8 mouse cellular contexts compared by ENCODE assay signal in the genomic region with DNA sequence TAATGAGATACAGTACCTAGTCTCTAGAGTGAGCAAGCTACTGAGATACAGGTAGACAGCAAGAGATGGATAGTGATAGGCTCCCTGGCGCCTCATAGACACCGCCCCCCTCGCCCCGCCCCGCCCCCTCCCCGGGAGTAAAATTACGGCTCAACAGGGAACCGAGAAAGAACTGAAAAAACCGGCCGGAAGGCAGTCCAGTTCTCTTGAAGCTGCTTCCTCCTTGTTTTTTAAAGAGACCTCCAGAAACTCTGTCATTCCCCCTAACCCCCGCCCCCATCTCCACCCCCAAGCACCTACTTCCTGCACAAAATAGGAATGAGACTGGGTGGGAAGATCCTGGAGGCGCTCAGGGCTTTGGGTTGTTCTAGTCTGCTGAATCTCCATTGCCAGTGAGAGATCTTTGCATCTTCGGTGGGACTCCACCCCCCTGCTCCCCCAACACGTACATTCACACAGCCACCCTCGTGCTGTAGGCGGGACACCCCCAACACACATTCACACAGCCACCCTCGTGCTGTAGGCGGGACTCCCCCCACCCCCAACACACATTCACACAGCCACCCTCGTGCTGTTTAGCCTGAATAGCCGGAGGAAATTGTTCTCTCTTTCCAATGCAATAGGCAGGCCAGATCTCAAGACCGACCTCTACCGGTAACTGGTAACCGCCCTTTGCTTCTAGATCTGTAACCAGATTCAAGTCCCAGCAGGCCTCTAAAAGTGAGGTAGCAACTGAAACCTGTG. TPM values are rescaled to one million over a fixed set of nuclear protein-coding genes. Genes with fewer than 3 reads are reported as not detected.
DNase-seq lines count a peak whose midpoint lies in the region; ATAC-seq lines count a peak whose summit lies in the region.

No protein-coding gene starts in this region.

- peaks cover 4% of the 10 kb centered on the region; the same call in 1 of the 2 replicates for H3K4me1 ChIP-seq in hindbrain, embryonic 13.5 days (replicated peaks)

- peak overlapping the region; percentile 72 for H3K27ac ChIP-seq in hindbrain, embryonic 13.5 days

- peak overlapping the region; percentile 62 for H3K4me2 ChIP-seq in hindbrain, embryonic 13.5 days

- H3K4me3 ChIP-seq in hindbrain, embryonic 13.5 days, result peak overlapping the region; percentile 37

- H3K9me3 ChIP-seq in hindbrain, embryonic 13.5 days, result no peaks in the 10 kb centered on the region

- peak; percentile 78 for DNase-seq in T-cell, adult 2 months (ENCODE audit: low spot score)
- peak; percentile 53 to 59 for DNase-seq in cerebellum, postnatal 14 days
- peak; percentile 21 to 43 for DNase-seq in frontal cortex, postnatal 14 days (ENCODE audit: low spot score in 2 of 2)
- peak; percentile 18 for DNase-seq in layer of hippocampus, postnatal 25 days (ENCODE audit: extremely low spot score in 1 of 2, low spot score in 1 of 2)
- DNase-seq in lung, postnatal 14 days, result peak; percentile 53
- peak; percentile 53 for DNase-seq in ovary, postnatal 36 days (ENCODE audit: low spot score)
- DNase-seq in thymus, postnatal 25 days, result peak; percentile 69

- peak overlapping the region; percentile 63 for H3K9ac ChIP-seq in hindbrain, embryonic 13.5 days

- H3K27me3 ChIP-seq in hindbrain, embryonic 13.5 days, result no peaks in the 10 kb centered on the region

- ATAC-seq in hindbrain, embryonic 13.5 days (ENCODE audit: low FRiP score), result peak; percentile 90

- 1% methylated on average over 23 of the region's 23 CpGs for WGBS in hindbrain, embryonic 13.5 days

- no peaks in the 10 kb centered on the region for H3K36me3 ChIP-seq in hindbrain, embryonic 13.5 days

RNA-seq across cellular contexts. Expression of gene Pds5a, which starts 26.4 kb away (rescaled TPM):
- 54.2 and 57.8 TPM in 2 replicates for polyA plus RNA-seq in hindbrain, embryonic 13.5 days (2015; fragmentation: Nextera tagmentation; extraction: Ambion mirVana)
- total RNA-seq in layer of hippocampus, postnatal 25 days (2021), result 10 to 100 TPM; 68.3 to 78.2 TPM

RNA-seq across cellular contexts. Expression of gene N4bp2, which starts 38.8 kb away (rescaled TPM):
- polyA plus RNA-seq in hindbrain, embryonic 13.5 days (2015; fragmentation: Nextera tagmentation; extraction: Ambion mirVana), result 19.2 and 19.4 TPM in 2 replicates
- 10 to 100 TPM; 11.4 to 11.5 TPM for total RNA-seq in layer of hippocampus, postnatal 25 days (2021)

Comparison
In these comparisons a context has a peak if more than half of its experiments do, and no peak if none do; other contexts are left out.
1. Peak in every context shown above with its lines: DNase-seq, ATAC-seq, H3K4me3 ChIP-seq and H3K27ac ChIP-seq.
2. DNase-seq: peak in every context shown above with its lines; median percentile 78 in T-cell, adult 2 months; 69 in thymus, postnatal 25 days; 56 in cerebellum, postnatal 14 days; 53 in lung, postnatal 14 days; 53 in ovary, postnatal 36 days; 32 in frontal cortex, postnatal 14 days; 18 in layer of hippocampus, postnatal 25 days.